Mouse (Mus musculus) limb, embryonic 14.5 days (tissue): ENCODE results near the gene Sdhaf2. TPM values are rescaled to one million over a fixed set of nuclear protein-coding genes. Genes with fewer than 3 reads are reported as not detected.

Experiments used
- ATAC-seq: fragments of 200-750 bp; cut with Nextera tagmentation; 2 replicates; pipeline ENCODE4 v1.8.0; 2017; ENCODE audit warnings: low read depth, moderate number of reproducible peaks, moderate TSS enrichment; ENCODE audit not compliant: low FRiP score
- DNase-seq: peaks from one replicate; pipeline ENCODE4 v3.0.0-alpha.2; 2015; ENCODE audit warnings: low spot score
- H3K27ac ChIP-seq: fragments of 300-500 bp; sonication (generic); replicated peaks from 2 replicates; pipeline ENCODE4 v1.5.1; 2014; ENCODE audit warnings: low read depth, mild to moderate bottlenecking, low read length, moderate library complexity, mixed read lengths
- H3K27me3 ChIP-seq: fragments of 300-500 bp; sonication (generic); 2 replicates; pipeline ENCODE4 v1.6.1; 2014; ENCODE audit warnings: low read length, mixed read lengths; ENCODE audit not compliant: control insufficient read depth, insufficient read depth
- H3K36me3 ChIP-seq: fragments of 300-500 bp; sonication (generic); 2 replicates; pipeline ENCODE4 v1.6.1; 2014; ENCODE audit warnings: mild to moderate bottlenecking, low read length, moderate library complexity, mixed read lengths; ENCODE audit not compliant: control insufficient read depth, insufficient read depth
- H3K4me1 ChIP-seq: fragments of 300-500 bp; sonication (generic); 2 replicates; pipeline ENCODE4 v1.6.1; 2014; ENCODE audit warnings: antibody characterized with exemption, low read length, mixed read lengths; ENCODE audit not compliant: control insufficient read depth, insufficient read depth
- H3K4me2 ChIP-seq: fragments of 300-500 bp; sonication (generic); replicated peaks from 2 replicates; pipeline ENCODE4 v1.6.1; 2014; ENCODE audit warnings: low read depth, mild to moderate bottlenecking, low read length, moderate library complexity; ENCODE audit not compliant: severe bottlenecking
- H3K4me3 ChIP-seq: fragments of 300-500 bp; sonication (generic); replicated peaks from 2 replicates; pipeline ENCODE4 v1.5.1; 2014; ENCODE audit warnings: low read length
- H3K9ac ChIP-seq: fragments of 300-500 bp; sonication (generic); 2 replicates; pipeline ENCODE4 v1.6.1; 2014; ENCODE audit warnings: mild to moderate bottlenecking, low read depth, low read length, moderate library complexity; ENCODE audit not compliant: severe bottlenecking
- H3K9me3 ChIP-seq: fragments of 300-500 bp; sonication (generic); 2 replicates; pipeline ENCODE4 v1.6.1; 2016; ENCODE audit warnings: low read length; ENCODE audit not compliant: control insufficient read depth
- POLR2A ChIP-seq: fragments of 200-500 bp; IDR thresholded peaks from 2 replicates; pipeline ENCODE4 v1.8.0; 2012; ENCODE audit warnings: inconsistent platforms, mild to moderate bottlenecking, moderate library complexity, borderline replicate concordance; ENCODE audit not compliant: insufficient read depth, insufficient read length; ENCODE audit errors: extremely low read depth
- WGBS: fragments of 180-500 bp; shearing (Covaris S2); extraction: QIAGEN DNeasy Blood & Tissue Kit; methylation state at CpG from one replicate; pipeline ENCODE4 v1.1.7; 2014; 5-methylcytosine and 5-hydroxymethylcytosine counted together
- polyA plus RNA-seq, 2 experiments: library from polyadenylated mRNA; depleted of rRNA in 1 of 2; stranded (reverse) in 1 of 2; unstranded in 1 of 2; fragments of >200 nt; fragmentation: Nextera tagmentation in 1 of 2; extraction: Ambion mirVana in 1 of 2; gene quantifications; 2 replicates each; pipeline versions ENCODE4 v1.2.1 to v1.2.3; 2012 to 2014

Gene Sdhaf2
- polyA plus RNA-seq, 2 experiments = 49.2 to 64.6 TPM

GRCm38 (mm10) chr19:10555624-10556510 is 29.9 kb upstream of the Sdhaf2 start, which contains the start of gene Tmem216:
Tmem216 (minus strand) TSS chr19:10556238.
- Histone ChIP-seq H3K4me2 (peak within 1 kb of the TSS; percentile 80), H3K27me3 (no peaks in the 10 kb centered on the region), H3K4me3 (peak within 1 kb of the TSS; percentile 57), H3K27ac (peak within 1 kb of the TSS; percentile 70), H3K36me3 (peaks cover 20% of the 10 kb centered on the region), H3K9ac (peak within 1 kb of the TSS; percentile 62), H3K4me1 (peaks cover 15% of the 10 kb centered on the region), H3K9me3 (no peaks in the 10 kb centered on the region)
- ATAC-seq (peak; percentile 95), DNase-seq (peak; percentile 86)
- WGBS = under 1% methylated on average over 43 of the region's 43 CpGs
- TF ChIP-seq POLR2A = no peak

- ATAC-seq = no peak
- Histone ChIP-seq H3K9me3 (no peaks in the 10 kb centered on the region), H3K27ac (no peak overlapping the region), H3K9ac (no peak overlapping the region), H3K27me3 (no peaks in the 10 kb centered on the region), H3K36me3 (peaks cover 90% of the 10 kb centered on the region), H3K4me2 (no peak overlapping the region), H3K4me3 (no peak overlapping the region), H3K4me1 (no peaks in the 10 kb centered on the region)
- 96% methylated on average over 5 of the region's 5 CpGs for WGBS
- no peak for DNase-seq
- TF ChIP-seq POLR2A = no peak
These were observed 13.5 kb upstream of the Sdhaf2 start for GRCm38 (mm10) chr19:10539454-10539853.

- WGBS = 93% methylated on average over 1 of the region's 1 CpGs
- Histone ChIP-seq H3K36me3 (peaks cover 65% of the 10 kb centered on the region), H3K27me3 (no peaks in the 10 kb centered on the region), H3K4me2 (no peak overlapping the region), H3K9me3 (no peaks in the 10 kb centered on the region), H3K27ac (no peak overlapping the region), H3K4me1 (peaks cover 16% of the 10 kb centered on the region), H3K9ac (no peak overlapping the region), H3K4me3 (no peak overlapping the region)
- no peak for ATAC-seq
- DNase-seq = no peak
- TF ChIP-seq POLR2A = no peak
These were observed 4.1 kb upstream of the Sdhaf2 start for GRCm38 (mm10) chr19:10530082-10530481.

GRCm38 (mm10) chr19:10525106-10525901 is 638 bp downstream of the Sdhaf2 start, which contains the start of gene Cpsf7:
Cpsf7 (plus strand) TSS chr19:10525266.
- WGBS = under 1% methylated on average over 37 of the region's 93 CpGs
- no peak for TF ChIP-seq POLR2A

GRCm38 (mm10) chr19:10524784-10525105 is 1.2 kb downstream of the Sdhaf2 start:
- Histone ChIP-seq H3K9me3 (no peaks in the 10 kb centered on the region), H3K4me3 (peak overlapping the region; percentile 89), H3K27me3 (no peaks in the 10 kb centered on the region), H3K9ac (peak overlapping the region; percentile 97), H3K4me2 (peak overlapping the region; percentile 68), H3K36me3 (peaks cover 23% of the 10 kb centered on the region), H3K27ac (peak overlapping the region; percentile 96), H3K4me1 (peaks cover 19% of the 10 kb centered on the region)
- WGBS = 1% methylated on average over 19 of the region's 19 CpGs
- no peak for DNase-seq
- no peak; the same call in 1 of the 2 replicates for ATAC-seq
- no peak for TF ChIP-seq POLR2A

More at GRCm38 (mm10) chr19:10525106-10525901, 638 bp downstream of the Sdhaf2 start, which contains the start of gene Cpsf7:
- no peaks in the 10 kb centered on the region for H3K27me3 ChIP-seq
- DNase-seq = peak; percentile 95
- peaks cover 19% of the 10 kb centered on the region for H3K4me1 ChIP-seq
- H3K4me3 ChIP-seq = peak within 1 kb of the TSS; percentile 89
- peak within 1 kb of the TSS; percentile 68 for H3K4me2 ChIP-seq
- no peaks in the 10 kb centered on the region for H3K9me3 ChIP-seq
- peak within 1 kb of the TSS; percentile 96 for H3K27ac ChIP-seq
- H3K36me3 ChIP-seq = peaks cover 28% of the 10 kb centered on the region
- ATAC-seq = peak; percentile 94
- H3K9ac ChIP-seq = peak within 1 kb of the TSS; percentile 97
